Mouse (Mus musculus): ENCODE data around the gene Apba3.

Apba3 gene

GRCm38 (mm10) chr10:81279496-81279895, 12.7 kb downstream of the Apba3 start:
- Histone ChIP-seq H3K27me3 (ENCODE audit: insufficient read depth, low read length) (peaks cover 40% of the 10 kb centered on the region), H3K36me3 (ENCODE audit: insufficient read depth, low read length) (peaks cover 25% of the 10 kb centered on the region), H3K9me3 (ENCODE audit: low read length) (no peaks in the 10 kb centered on the region), H3K4me3 (replicated peaks; ENCODE audit: low read length) (peak overlapping the region; percentile 64), H3K4me1 (replicated peaks; ENCODE audit: low read depth, low read length) (peaks cover 78% of the 10 kb centered on the region)
- no peak for TF ChIP-seq POU5F1 (IDR thresholded peaks at IDR 0.05; ENCODE audit: borderline replicate concordance, low read length)
- no peak for TF ChIP-seq CTCF (conservative IDR thresholded peaks at IDR 0.05; ENCODE audit: low read length)
- TF ChIP-seq NANOG (IDR thresholded peaks at IDR 0.05; ENCODE audit: borderline replicate concordance, low read length) = no peak

GRCm38 (mm10) chr10:81284189-81284588, 17.4 kb downstream of the Apba3 start:
- no peak for TF ChIP-seq CTCF (conservative IDR thresholded peaks at IDR 0.05; ENCODE audit: low read length)
- no peak for TF ChIP-seq NANOG (IDR thresholded peaks at IDR 0.05; ENCODE audit: borderline replicate concordance, low read length)
- no peak for TF ChIP-seq POU5F1 (IDR thresholded peaks at IDR 0.05; ENCODE audit: borderline replicate concordance, low read length)
- Histone ChIP-seq H3K4me1 (replicated peaks; ENCODE audit: low read depth, low read length) (peaks cover 92% of the 10 kb centered on the region), H3K36me3 (ENCODE audit: insufficient read depth, low read length) (peaks cover 8% of the 10 kb centered on the region; the same call in 1 of the 2 replicates), H3K9me3 (ENCODE audit: low read length) (no peaks in the 10 kb centered on the region), H3K27me3 (ENCODE audit: insufficient read depth, low read length) (peaks cover 40% of the 10 kb centered on the region), H3K4me3 (replicated peaks; ENCODE audit: low read length) (peak overlapping the region; percentile 80)

DNA sequence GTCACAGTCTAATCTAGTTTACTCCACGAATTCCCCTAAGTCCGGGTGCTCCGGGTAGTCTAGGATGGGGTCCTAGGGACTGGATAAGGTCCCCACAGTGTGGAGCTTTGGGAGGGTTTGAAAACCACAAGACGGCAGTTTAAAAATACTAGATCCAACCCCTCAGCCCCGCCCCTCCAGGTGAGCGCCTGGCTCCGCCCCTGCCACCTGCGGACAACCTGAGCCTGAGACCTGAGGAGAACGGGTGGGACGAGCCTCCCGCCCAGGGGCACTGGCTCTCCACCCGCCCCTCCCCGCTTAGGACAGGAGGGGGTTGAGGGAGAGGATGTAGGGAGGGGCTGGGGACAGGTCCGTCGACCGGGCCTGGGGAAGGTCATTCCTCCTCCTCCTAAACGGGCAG, 18.0 kb downstream of the Apba3 start:
- Histone ChIP-seq H3K4me3 (replicated peaks; ENCODE audit: low read length) (peak overlapping the region; percentile 80), H3K4me1 (replicated peaks; ENCODE audit: low read depth, low read length) (peaks cover 92% of the 10 kb centered on the region), H3K9me3 (ENCODE audit: low read length) (no peaks in the 10 kb centered on the region), H3K27me3 (ENCODE audit: insufficient read depth, low read length) (peaks cover 41% of the 10 kb centered on the region), H3K36me3 (ENCODE audit: insufficient read depth, low read length) (peaks cover 7% of the 10 kb centered on the region; the same call in 1 of the 2 replicates)
- no peak for TF ChIP-seq NANOG (IDR thresholded peaks at IDR 0.05; ENCODE audit: borderline replicate concordance, low read length)
- TF ChIP-seq POU5F1 (IDR thresholded peaks at IDR 0.05; ENCODE audit: borderline replicate concordance, low read length) = no peak
- no peak for TF ChIP-seq CTCF (conservative IDR thresholded peaks at IDR 0.05; ENCODE audit: low read length)

DNA sequence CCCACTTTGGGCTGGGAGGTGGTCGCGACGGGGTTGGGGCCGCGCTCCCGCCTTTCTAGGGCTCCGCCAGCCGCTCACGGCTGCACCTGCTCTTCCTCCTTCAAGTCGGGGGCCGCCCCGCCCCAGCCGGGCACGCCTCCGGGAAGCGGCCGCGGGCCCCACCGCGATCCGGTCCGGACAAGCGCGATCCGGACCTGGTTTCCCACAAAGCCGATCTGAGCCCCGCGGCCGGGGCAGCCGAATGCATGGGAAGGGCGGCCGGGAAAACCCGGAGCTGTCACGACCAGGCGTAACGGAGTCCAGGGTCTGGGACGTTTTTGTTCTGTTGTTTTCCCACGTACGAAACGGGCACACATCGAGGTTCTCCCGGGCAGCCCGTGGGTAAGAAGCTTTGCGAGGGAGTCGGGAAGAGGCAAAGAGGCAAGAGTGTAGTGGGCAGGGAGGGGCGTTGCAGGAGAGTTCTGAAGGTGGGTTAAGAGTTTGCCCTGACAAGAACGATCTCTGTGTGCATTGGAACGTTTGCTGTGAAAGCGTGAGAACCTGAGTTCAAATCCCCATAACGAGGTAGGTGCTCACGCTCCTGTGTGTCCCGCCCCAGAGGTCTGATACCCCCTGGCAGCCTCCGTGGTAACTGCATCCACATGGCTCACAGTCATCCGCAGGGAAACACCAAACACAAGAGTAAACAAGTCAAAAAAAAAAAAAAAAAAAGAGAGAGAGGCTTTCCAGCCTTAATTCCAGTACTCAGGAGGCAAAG, 19.1 kb downstream of the Apba3 start:
- no peaks in the 10 kb centered on the region for H3K36me3 ChIP-seq (ENCODE audit: insufficient read depth, low read length)
- H3K4me3 ChIP-seq (replicated peaks; ENCODE audit: low read length) = peak overlapping the region; percentile 80
- TF ChIP-seq NANOG (IDR thresholded peaks at IDR 0.05; ENCODE audit: borderline replicate concordance, low read length) (no peak), POU5F1 (IDR thresholded peaks at IDR 0.05; ENCODE audit: borderline replicate concordance, low read length) (no peak), CTCF (conservative IDR thresholded peaks at IDR 0.05; ENCODE audit: low read length) (no peak; the same call in 1 of the 2 replicates)
- peaks cover 41% of the 10 kb centered on the region for H3K27me3 ChIP-seq (ENCODE audit: insufficient read depth, low read length)
- H3K9me3 ChIP-seq (ENCODE audit: low read length) = no peaks in the 10 kb centered on the region
- peaks cover 92% of the 10 kb centered on the region for H3K4me1 ChIP-seq (replicated peaks; ENCODE audit: low read depth, low read length)

- Histone ChIP-seq H3K27me3 (ENCODE audit: insufficient read depth, low read length) (peaks cover 36% of the 10 kb centered on the region), H3K4me1 (replicated peaks; ENCODE audit: low read depth, low read length) (peaks cover 92% of the 10 kb centered on the region), H3K36me3 (ENCODE audit: insufficient read depth, low read length) (no peaks in the 10 kb centered on the region), H3K9me3 (ENCODE audit: low read length) (no peaks in the 10 kb centered on the region), H3K4me3 (replicated peaks; ENCODE audit: low read length) (peak overlapping the region; percentile 80; the same call in 1 of the 2 replicates)
- TF ChIP-seq POU5F1 (IDR thresholded peaks at IDR 0.05; ENCODE audit: borderline replicate concordance, low read length) (no peak), NANOG (IDR thresholded peaks at IDR 0.05; ENCODE audit: borderline replicate concordance, low read length) (no peak), CTCF (conservative IDR thresholded peaks at IDR 0.05; ENCODE audit: low read length) (no peak)
Observed at GRCm38 (mm10) chr10:81286586-81286985, 19.8 kb downstream of the Apba3 start.

DNA sequence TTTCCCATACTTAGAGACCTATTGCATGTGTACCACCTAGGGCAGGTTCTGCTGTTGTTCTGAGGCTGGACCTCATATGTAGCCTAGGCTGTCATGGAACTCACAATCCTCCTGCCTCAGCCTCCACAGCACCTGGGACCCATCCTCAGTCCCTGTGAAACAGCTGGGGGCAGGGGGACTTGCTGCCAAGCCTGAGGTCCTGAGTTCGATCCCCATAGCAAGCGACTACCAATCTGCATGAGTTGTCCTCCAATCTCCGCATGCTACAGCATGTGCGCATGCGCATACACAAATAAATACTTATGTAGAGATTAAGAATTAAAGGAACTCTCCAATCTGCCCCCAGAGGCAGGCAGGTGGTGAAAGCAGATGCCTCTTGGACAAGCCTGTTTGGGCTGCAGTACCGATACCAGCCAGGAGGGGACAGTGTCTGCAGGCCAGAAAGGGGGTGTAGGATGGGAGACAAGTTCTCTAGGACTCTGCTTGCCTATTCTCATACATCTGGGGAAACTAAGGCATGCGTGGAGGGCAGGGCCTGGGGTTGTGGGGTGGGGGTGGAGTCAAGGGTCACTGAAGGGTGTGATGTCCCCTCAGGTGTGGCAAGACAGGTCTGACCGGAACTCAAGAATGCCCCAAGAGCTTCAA, 20.9 kb downstream of the Apba3 start:
- Histone ChIP-seq H3K36me3 (ENCODE audit: insufficient read depth, low read length) (no peaks in the 10 kb centered on the region), H3K4me1 (replicated peaks; ENCODE audit: low read depth, low read length) (peaks cover 94% of the 10 kb centered on the region), H3K27me3 (ENCODE audit: insufficient read depth, low read length) (peaks cover 36% of the 10 kb centered on the region), H3K4me3 (replicated peaks; ENCODE audit: low read length) (peak overlapping the region; percentile 35), H3K9me3 (ENCODE audit: low read length) (no peaks in the 10 kb centered on the region)
- TF ChIP-seq POU5F1 (IDR thresholded peaks at IDR 0.05; ENCODE audit: borderline replicate concordance, low read length) = no peak
- peak; percentile 100 for TF ChIP-seq CTCF (conservative IDR thresholded peaks at IDR 0.05; ENCODE audit: low read length)

- Histone ChIP-seq H3K4me3 (replicated peaks; ENCODE audit: low read length) (peak overlapping the region; percentile 35; the same call in 1 of the 2 replicates), H3K9me3 (ENCODE audit: low read length) (no peaks in the 10 kb centered on the region), H3K27me3 (ENCODE audit: insufficient read depth, low read length) (peaks cover 29% of the 10 kb centered on the region), H3K36me3 (ENCODE audit: insufficient read depth, low read length) (no peaks in the 10 kb centered on the region), H3K4me1 (replicated peaks; ENCODE audit: low read depth, low read length) (peaks cover 88% of the 10 kb centered on the region)
- no peak for TF ChIP-seq NANOG (IDR thresholded peaks at IDR 0.05; ENCODE audit: borderline replicate concordance, low read length)
- peak; percentile 97 for TF ChIP-seq CTCF (conservative IDR thresholded peaks at IDR 0.05; ENCODE audit: low read length)
Observed at GRCm38 (mm10) chr10:81288601-81289000, 21.8 kb downstream of the Apba3 start.

DNA sequence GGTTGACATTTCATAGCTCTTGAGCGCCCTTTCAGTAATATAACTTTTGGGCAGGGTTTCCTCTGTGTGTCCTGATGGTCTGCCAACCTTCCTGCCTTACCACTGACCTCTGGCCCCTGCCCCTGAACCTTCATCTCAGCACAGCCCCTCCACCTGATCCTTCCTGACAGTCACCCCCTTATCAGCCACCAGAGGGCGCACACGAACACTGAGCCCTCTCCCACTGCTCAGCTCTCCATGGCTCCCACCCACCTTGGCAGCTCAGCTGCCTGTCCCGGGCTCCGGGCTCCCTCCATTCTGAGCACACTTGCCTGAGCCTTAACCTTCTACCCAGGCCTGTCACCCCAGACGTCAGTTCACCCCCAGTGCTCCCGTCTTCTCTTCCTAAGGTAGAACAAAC, 22.5 kb downstream of the Apba3 start:
- Histone ChIP-seq H3K36me3 (ENCODE audit: insufficient read depth, low read length) (peaks cover 3% of the 10 kb centered on the region; the same call in 1 of the 2 replicates), H3K4me3 (replicated peaks; ENCODE audit: low read length) (peak overlapping the region; percentile 75; the same call in 1 of the 2 replicates), H3K27me3 (ENCODE audit: insufficient read depth, low read length) (peaks cover 25% of the 10 kb centered on the region), H3K4me1 (replicated peaks; ENCODE audit: low read depth, low read length) (peaks cover 88% of the 10 kb centered on the region), H3K9me3 (ENCODE audit: low read length) (no peaks in the 10 kb centered on the region)
- TF ChIP-seq CTCF (conservative IDR thresholded peaks at IDR 0.05; ENCODE audit: low read length) = peak; percentile 72
- no peak for TF ChIP-seq POU5F1 (IDR thresholded peaks at IDR 0.05; ENCODE audit: borderline replicate concordance, low read length)
- TF ChIP-seq NANOG (IDR thresholded peaks at IDR 0.05; ENCODE audit: borderline replicate concordance, low read length) = no peak

Data from E14TG2a.4 (cell line).